8 mouse cellular contexts compared by ENCODE assay signal in genomic region chr19:18548668-18549067, GRCm38 (mm10).
A peak's percentile ranks its signal among the peaks of the same experiment; 100 is the strongest.
DNase-seq lines count a peak whose midpoint lies in the region; ATAC-seq lines count a peak whose summit lies in the region.

No protein-coding gene starts in this region.

- H3K27ac ChIP-seq in midbrain, embryonic 11.5 days (ENCODE audit: low read depth, low read length): no peak overlapping the region

- no peaks in the 10 kb centered on the region for H3K27me3 ChIP-seq in midbrain, embryonic 11.5 days (ENCODE audit: control insufficient read depth, insufficient read depth, low read length)

- no peaks in the 10 kb centered on the region for H3K36me3 ChIP-seq in midbrain, embryonic 11.5 days (ENCODE audit: control insufficient read depth, insufficient read depth, low read length)

- peak; percentile 64 to 75; a peak in 3 of 4 replicates for ATAC-seq in hematopoietic stem cell, adult 5-6 weeks (replicated peaks in 1 of 2; ENCODE audit: insufficient read depth in 1 of 2, low FRiP score in 2 of 2, low TSS enrichment in 1 of 2, low read depth in 1 of 2, poor library complexity in 2 of 2, severe bottlenecking in 2 of 2)
- peak; percentile 66; the same call in 1 of the 2 replicates for ATAC-seq in midbrain, embryonic 11.5 days (ENCODE audit: low FRiP score)

- DNase-seq in heart, adult 8-10 months (ENCODE audit: low spot score): peak; percentile 75
- no peak for DNase-seq in heart, adult 11 months
- DNase-seq in adipocyte (ENCODE audit: low spot score): peak; percentile 64
- DNase-seq in embryo, embryonic 11 days: peak; percentile 81
- DNase-seq in layer of hippocampus, postnatal 36 days: peak; percentile 14 to 69
- peak; percentile 96 for DNase-seq in midbrain, embryonic 11.5 days (ENCODE audit: low spot score, missing footprints)
- peak; percentile 74 for DNase-seq in right cerebral cortex, postnatal 4 days

- H3K9me3 ChIP-seq in midbrain, embryonic 11.5 days (ENCODE audit: control insufficient read depth, low read length): no peaks in the 10 kb centered on the region

- H3K4me1 ChIP-seq in midbrain, embryonic 11.5 days (ENCODE audit: control insufficient read depth, insufficient read depth, low read length): no peaks in the 10 kb centered on the region

- WGBS in midbrain, embryonic 11.5 days: 14% methylated on average over 4 of the region's 4 CpGs

- H3K9ac ChIP-seq in midbrain, embryonic 11.5 days (ENCODE audit: low read length): no peak overlapping the region

- H3K4me3 ChIP-seq in midbrain, embryonic 11.5 days (ENCODE audit: low read depth, low read length): no peak overlapping the region

- H3K4me2 ChIP-seq in midbrain, embryonic 11.5 days: no peak overlapping the region
